Mouse (Mus musculus) myocyte (in vitro differentiated cells): ENCODE data around the gene Rad9b. TPM values are rescaled to one million over a fixed set of nuclear protein-coding genes. Genes with fewer than 3 reads are reported as not detected.

ENCODE experiments used
- H3K27me3 ChIP-seq: one replicate; pipeline ENCODE4 v1.6.1; 2011; ENCODE audit not compliant: control insufficient read depth, insufficient read depth, insufficient read length
- H3K36me3 ChIP-seq: one replicate; pipeline ENCODE4 v1.6.1; 2011; ENCODE audit not compliant: control insufficient read depth, insufficient read depth
- H3K4me2 ChIP-seq: one replicate; pipeline ENCODE4 v1.6.1; 2011; ENCODE audit warnings: low read depth, control low read depth
- H3K4me3 ChIP-seq: one replicate; pipeline ENCODE4 v1.5.1; 2011; ENCODE audit warnings: mild to moderate bottlenecking, control low read depth, moderate library complexity
- H3K79me2 ChIP-seq: one replicate; pipeline ENCODE4 v1.6.1; 2011; ENCODE audit not compliant: control insufficient read depth, insufficient read depth
- H3ac ChIP-seq: one replicate; pipeline ENCODE4 v1.6.1; 2011; ENCODE audit not compliant: control insufficient read depth, insufficient read length
- CEBPB ChIP-seq: IDR thresholded peaks from 2 replicates; pipeline ENCODE4 v1.6.1; 2011; ENCODE audit warnings: mild to moderate bottlenecking, moderate library complexity; ENCODE audit not compliant: poor library complexity, insufficient read depth, severe bottlenecking
- E2F4 ChIP-seq: IDR thresholded peaks from one replicate; pipeline ENCODE4 v1.6.1; 2011; ENCODE audit warnings: mild to moderate bottlenecking, control low read depth, moderate library complexity; ENCODE audit not compliant: insufficient read depth
- MAX ChIP-seq: IDR thresholded peaks from one replicate; pipeline ENCODE4 v1.6.1; 2011; ENCODE audit warnings: low read depth, mild to moderate bottlenecking, control low read depth
- MYOD1 ChIP-seq, 3 experiments: IDR thresholded peaks; one replicate each; pipeline ENCODE4 v1.6.1; 2011; ENCODE audit warnings: control low read depth in 2 of 3, low read depth in 2 of 3, mild to moderate bottlenecking in 2 of 3, moderate library complexity in 1 of 3; ENCODE audit not compliant: insufficient read length in 2 of 3, control insufficient read depth in 1 of 3
- MYOG ChIP-seq, 3 experiments: IDR thresholded peaks; one replicate each; pipeline ENCODE4 v1.6.1; 2011; ENCODE audit warnings: control low read depth in 2 of 3, low read depth in 2 of 3, mild to moderate bottlenecking in 2 of 3; ENCODE audit not compliant: insufficient read length in 2 of 3, control insufficient read depth in 1 of 3, insufficient read depth in 1 of 3
- POLR2A ChIP-seq: IDR thresholded peaks from one replicate; pipeline ENCODE4 v1.6.1; 2011; ENCODE audit warnings: low read depth, mild to moderate bottlenecking, control low read depth, moderate library complexity; ENCODE audit not compliant: insufficient read length
- POLR2AphosphoS2 ChIP-seq: IDR thresholded peaks from one replicate; pipeline ENCODE4 v1.6.1; 2011; ENCODE audit warnings: low read depth, control low read depth; ENCODE audit not compliant: insufficient read length
- REST ChIP-seq: IDR thresholded peaks from one replicate; pipeline ENCODE4 v1.6.1; 2011; ENCODE audit warnings: mild to moderate bottlenecking, control low read depth, moderate library complexity; ENCODE audit not compliant: insufficient read depth, insufficient read length
- SRF ChIP-seq: IDR thresholded peaks from one replicate; pipeline ENCODE4 v1.6.1; 2011; ENCODE audit warnings: low read depth; ENCODE audit not compliant: control insufficient read depth, insufficient read length
- TCF12 ChIP-seq: IDR thresholded peaks from one replicate; pipeline ENCODE4 v1.6.1; 2011; ENCODE audit warnings: mild to moderate bottlenecking, control low read depth; ENCODE audit not compliant: poor library complexity, insufficient read depth, severe bottlenecking
- TCF3 ChIP-seq: IDR thresholded peaks from one replicate; pipeline ENCODE4 v1.6.1; 2011; ENCODE audit warnings: low read depth, control low read depth; ENCODE audit not compliant: insufficient read length
- USF1 ChIP-seq: IDR thresholded peaks from one replicate; pipeline ENCODE4 v1.6.1; 2011; ENCODE audit warnings: low read depth, mild to moderate bottlenecking, control low read depth, moderate library complexity
- polyA plus RNA-seq: library from polyadenylated mRNA; unstranded; fragments of >200 nt; fragmentation: generic; extraction: Trizol; gene quantifications from one replicate; pipeline ENCODE4 v1.2.1, GENCODE M21; 2012; ENCODE audit warnings: missing spikeins

Rad9b gene
- polyA plus RNA-seq, 1 experiment = 1.9 TPM

DNA sequence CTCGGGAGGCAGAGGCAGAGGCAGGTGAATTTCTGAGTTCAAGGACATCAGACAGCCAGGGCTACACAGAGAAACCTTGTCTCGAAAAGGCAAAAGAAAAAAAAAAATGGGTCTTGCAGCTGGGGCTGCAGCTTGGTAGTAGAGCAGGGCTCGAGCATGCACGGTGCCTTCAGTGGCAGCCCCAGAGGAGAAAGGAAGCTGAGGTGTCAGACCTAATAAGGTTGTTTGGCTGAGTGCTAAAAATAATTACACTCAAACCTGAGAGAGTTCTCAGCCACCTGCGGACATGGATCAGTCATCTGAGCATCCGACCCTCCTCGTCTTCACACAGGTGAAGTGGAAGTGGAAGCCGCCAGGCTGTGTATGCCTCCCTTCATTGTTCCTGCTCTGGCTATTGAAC is 43.3 kb downstream of the Rad9b start:
- Histone ChIP-seq H3K79me2 (peaks cover 6% of the 10 kb centered on the region), H3K27me3 (no peaks in the 10 kb centered on the region), H3K4me3 (no peak overlapping the region), H3K4me2 (no peak overlapping the region), H3ac (no peak overlapping the region), H3K36me3 (no peaks in the 10 kb centered on the region)
- TF ChIP-seq TCF12 = no peak
- TF ChIP-seq REST = no peak
- TF ChIP-seq MYOG (IDR thresholded peaks at IDR 0.05; ENCODE audit: control insufficient read depth in 1 of 3, insufficient read depth in 1 of 3, insufficient read length in 2 of 3, low read depth in 2 of 3) = no peak
- TF ChIP-seq MYOD1 (IDR thresholded peaks at IDR 0.05; ENCODE audit: control insufficient read depth in 1 of 3, insufficient read length in 2 of 3, low read depth in 2 of 3) = no peak
- TF ChIP-seq E2F4 = no peak
- TF ChIP-seq MAX = no peak
- no peak for TF ChIP-seq POLR2AphosphoS2
- no peak for TF ChIP-seq SRF

DNA sequence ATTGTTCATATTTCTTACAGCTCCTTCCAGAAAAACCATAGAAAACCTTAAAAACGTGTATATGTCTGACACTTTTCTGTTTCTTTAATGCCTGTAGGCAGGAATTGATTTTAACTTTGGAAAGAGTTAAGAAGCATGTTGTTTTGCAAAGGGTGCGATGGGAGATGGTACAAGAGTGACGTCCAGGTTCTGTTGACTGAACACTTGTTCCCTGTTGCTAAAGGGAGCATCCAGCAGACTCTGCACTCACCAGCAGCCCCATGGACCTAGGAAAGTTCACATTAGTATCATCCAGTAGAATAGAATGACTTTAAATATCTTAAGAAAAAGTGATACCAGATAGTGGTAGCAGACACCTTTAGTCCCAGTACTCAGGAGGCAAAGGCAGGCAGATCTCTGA is 47.5 kb downstream of the Rad9b start:
- TF ChIP-seq POLR2AphosphoS2 = no peak
- TF ChIP-seq CEBPB = no peak
- no peak for TF ChIP-seq TCF3
- no peak for TF ChIP-seq TCF12
- TF ChIP-seq MYOG (IDR thresholded peaks at IDR 0.05; ENCODE audit: control insufficient read depth in 1 of 3, insufficient read depth in 1 of 3, insufficient read length in 2 of 3, low read depth in 2 of 3) = no peak
- TF ChIP-seq USF1 = no peak
- no peak for TF ChIP-seq POLR2A
- TF ChIP-seq MYOD1 (IDR thresholded peaks at IDR 0.05; ENCODE audit: control insufficient read depth in 1 of 3, insufficient read length in 2 of 3, low read depth in 2 of 3) = no peak
- TF ChIP-seq MAX = no peak
- TF ChIP-seq E2F4 = no peak
- H3ac ChIP-seq = no peak overlapping the region
- no peak overlapping the region for H3K4me3 ChIP-seq
- no peaks in the 10 kb centered on the region for H3K27me3 ChIP-seq
- H3K4me2 ChIP-seq = no peak overlapping the region
- peaks cover 28% of the 10 kb centered on the region for H3K79me2 ChIP-seq
- H3K36me3 ChIP-seq = no peaks in the 10 kb centered on the region

DNA sequence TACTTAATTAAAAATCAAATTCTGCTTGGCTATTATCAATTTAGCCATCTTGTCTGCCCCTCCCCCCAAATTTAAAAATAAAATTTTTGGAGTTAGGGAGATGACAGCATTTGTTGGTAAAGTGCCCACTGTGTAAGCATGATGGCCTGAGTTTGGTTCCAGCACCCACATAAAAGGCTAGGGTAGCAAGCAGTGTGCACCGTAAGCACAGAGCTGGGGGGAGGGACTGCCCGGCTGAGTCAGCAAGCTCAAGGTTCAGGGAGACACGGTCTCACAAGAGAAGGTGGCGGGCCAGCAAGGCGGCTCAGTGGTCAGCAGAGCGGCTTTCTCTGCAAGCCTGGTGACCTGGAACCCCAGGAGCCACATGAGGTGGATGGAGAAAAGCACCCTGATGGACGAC is 48.6 kb downstream of the Rad9b start:
- TF ChIP-seq SRF (no peak), TCF3 (no peak), MAX (no peak), CEBPB (no peak), REST (no peak), MYOG (IDR thresholded peaks at IDR 0.05; ENCODE audit: control insufficient read depth in 1 of 3, insufficient read depth in 1 of 3, insufficient read length in 2 of 3, low read depth in 2 of 3) (no peak), USF1 (no peak), MYOD1 (IDR thresholded peaks at IDR 0.05; ENCODE audit: control insufficient read depth in 1 of 3, insufficient read length in 2 of 3, low read depth in 2 of 3) (no peak), E2F4 (no peak), TCF12 (no peak), POLR2AphosphoS2 (no peak), POLR2A (no peak)
- H3K27me3 ChIP-seq = no peaks in the 10 kb centered on the region
- no peak overlapping the region for H3K4me3 ChIP-seq
- no peak overlapping the region for H3K4me2 ChIP-seq
- H3K79me2 ChIP-seq = peaks cover 37% of the 10 kb centered on the region
- no peak overlapping the region for H3ac ChIP-seq
- H3K36me3 ChIP-seq = no peaks in the 10 kb centered on the region

- TF ChIP-seq CEBPB = peak; percentile 29; the same call in 1 of the 2 replicates
- TF ChIP-seq POLR2A = no peak
- TF ChIP-seq MAX = no peak
- TF ChIP-seq POLR2AphosphoS2 = no peak
- no peak for TF ChIP-seq SRF
- Histone ChIP-seq H3K79me2 (peaks cover 37% of the 10 kb centered on the region), H3ac (no peak overlapping the region), H3K36me3 (no peaks in the 10 kb centered on the region), H3K4me2 (peak overlapping the region; percentile 62), H3K4me3 (no peak overlapping the region), H3K27me3 (no peaks in the 10 kb centered on the region)
Measured at GRCm38 (mm10) chr5:122304541-122304940, 49.5 kb downstream of the Rad9b start.

- TF ChIP-seq POLR2A (no peak), MYOG (IDR thresholded peaks at IDR 0.05; ENCODE audit: control insufficient read depth in 1 of 3, insufficient read depth in 1 of 3, insufficient read length in 2 of 3, low read depth in 2 of 3) (no peak), CEBPB (no peak), USF1 (no peak), REST (no peak), POLR2AphosphoS2 (no peak), TCF3 (no peak), MYOD1 (IDR thresholded peaks at IDR 0.05; ENCODE audit: control insufficient read depth in 1 of 3, insufficient read length in 2 of 3, low read depth in 2 of 3) (no peak), MAX (no peak), TCF12 (no peak)
Measured at GRCm38 (mm10) chr5:122303937-122304336, 50.1 kb downstream of the Rad9b start.

More at GRCm38 (mm10) chr5:122303937-122304336, 50.1 kb downstream of the Rad9b start:
- no peaks in the 10 kb centered on the region for H3K27me3 ChIP-seq
- H3K4me2 ChIP-seq = peak overlapping the region; percentile 62
- peaks cover 37% of the 10 kb centered on the region for H3K79me2 ChIP-seq
- no peak overlapping the region for H3ac ChIP-seq
- H3K36me3 ChIP-seq = no peaks in the 10 kb centered on the region
- no peak overlapping the region for H3K4me3 ChIP-seq
